Mouse (Mus musculus) hindbrain, postnatal 0 days (tissue): ENCODE data around the gene Chst11. TPM values are rescaled to one million over a fixed set of nuclear protein-coding genes. Genes with fewer than 3 reads are reported as not detected.

Experiments used
- ATAC-seq: fragments of 200-750 bp; cut with Nextera tagmentation; 2 replicates; pipeline ENCODE4 v1.8.0; 2017; ENCODE audit warnings: mild to moderate bottlenecking, moderate TSS enrichment, moderate library complexity
- DNase-seq: peaks from one replicate; pipeline ENCODE4 v3.0.0-alpha.2; 2015; ENCODE audit warnings: low spot score
- H3K27ac ChIP-seq: fragments of 300-500 bp; sonication (generic); 2 replicates; pipeline ENCODE4 v1.5.1; 2014; ENCODE audit warnings: mild to moderate bottlenecking
- H3K27me3 ChIP-seq: fragments of 300-500 bp; sonication (generic); 2 replicates; pipeline ENCODE4 v1.6.1; 2014; ENCODE audit warnings: low read length, mixed read lengths; ENCODE audit not compliant: insufficient read depth
- H3K36me3 ChIP-seq: fragments of 300-500 bp; sonication (generic); 2 replicates; pipeline ENCODE4 v1.6.1; 2014; ENCODE audit warnings: low read length, mixed read lengths; ENCODE audit not compliant: insufficient read depth
- H3K4me1 ChIP-seq: fragments of 300-500 bp; sonication (generic); 2 replicates; pipeline ENCODE4 v1.6.1; 2014; ENCODE audit warnings: antibody characterized with exemption, low read length, mixed read lengths; ENCODE audit not compliant: insufficient read depth
- H3K4me2 ChIP-seq: fragments of 300-500 bp; sonication (generic); 2 replicates; pipeline ENCODE4 v1.6.1; 2014; ENCODE audit warnings: low read depth, mild to moderate bottlenecking, low read length, moderate library complexity, mixed read lengths
- H3K4me3 ChIP-seq: fragments of 300-500 bp; sonication (generic); 2 replicates; pipeline ENCODE4 v1.5.1; 2014; ENCODE audit warnings: low read length
- H3K9ac ChIP-seq: fragments of 300-500 bp; sonication (generic); replicated peaks from 2 replicates; pipeline ENCODE4 v1.6.1; 2014; ENCODE audit warnings: mild to moderate bottlenecking, low read length, moderate library complexity, mixed read lengths
- H3K9me3 ChIP-seq: fragments of 300-500 bp; sonication (generic); 2 replicates; pipeline ENCODE4 v1.6.1; 2016; ENCODE audit warnings: low read length, mixed read lengths
- CTCF ChIP-seq: IDR thresholded peaks from 2 replicates; pipeline ENCODE4 v1.5.1; 2016; ENCODE audit warnings: antibody characterized with exemption, control low read depth, low read depth
- WGBS: fragments of 180-500 bp; shearing (Covaris S2); extraction: QIAGEN DNeasy Blood & Tissue Kit; methylation state at CpG from one replicate; pipeline ENCODE4 v1.1.7; 2014; 5-methylcytosine and 5-hydroxymethylcytosine counted together
- polyA plus RNA-seq: library from polyadenylated mRNA; unstranded; fragments of >200 nt; fragmentation: Nextera tagmentation; extraction: Ambion mirVana; gene quantifications from 2 replicates; pipeline ENCODE4 v1.2.1, GENCODE M21; 2015
- total RNA-seq: library from RNA; depleted of rRNA; stranded (reverse); fragments of >200 nt; gene quantifications from 2 replicates; pipeline ENCODE4 v1.2.3, GENCODE M21; 2014

Gene Chst11
- total and polyA plus RNA-seq, 2 experiments from 2014 or later = 2.9 to 22.3 TPM

- 31% methylated on average over 4 of the region's 4 CpGs for WGBS
- Histone ChIP-seq H3K4me2 (peak overlapping the region; percentile 95), H3K4me1 (0 out of 2 replicates have a peak, but pooled peaks cover 10% of the 10 kb centered on the region)
These were observed 2.1 kb downstream of the Chst11 start for GRCm38 (mm10) chr10:82987394-82987793.

GRCm38 (mm10) chr10:82989418-82990025 is 4.2 kb downstream of the Chst11 start:
- 72% methylated on average over 13 of the region's 13 CpGs for WGBS
- Histone ChIP-seq H3K9me3 (no peaks in the 10 kb centered on the region), H3K4me1 (peaks cover 10% of the 10 kb centered on the region; the same call in 1 of the 2 replicates), H3K4me2 (no peak overlapping the region), H3K9ac (no peak overlapping the region), H3K27me3 (no peaks in the 10 kb centered on the region), H3K36me3 (no peaks in the 10 kb centered on the region), H3K4me3 (no peak overlapping the region), H3K27ac (no peak overlapping the region)
- no peak for TF ChIP-seq CTCF
- DNase-seq (no peak), ATAC-seq (no peak)

More at GRCm38 (mm10) chr10:82987394-82987793, 2.1 kb downstream of the Chst11 start:
- no peak for DNase-seq
- H3K27me3 ChIP-seq = no peaks in the 10 kb centered on the region
- H3K27ac ChIP-seq = no peak overlapping the region
- H3K4me3 ChIP-seq = peak overlapping the region; percentile 87
- 0 out of 2 replicates have a peak overlapping the region, but pooled peaks have one; percentile 10 for H3K9ac ChIP-seq
- H3K36me3 ChIP-seq = no peaks in the 10 kb centered on the region
- no peaks in the 10 kb centered on the region for H3K9me3 ChIP-seq
- ATAC-seq = no peak
- TF ChIP-seq CTCF = no peak

- no peaks in the 10 kb centered on the region for H3K36me3 ChIP-seq
- no peaks in the 10 kb centered on the region for H3K9me3 ChIP-seq
- no peak overlapping the region for H3K9ac ChIP-seq
- peak; percentile 32 for DNase-seq
- H3K27ac ChIP-seq = no peak overlapping the region
- H3K4me2 ChIP-seq = no peak overlapping the region
- peaks cover 10% of the 10 kb centered on the region; the same call in 1 of the 2 replicates for H3K4me1 ChIP-seq
- ATAC-seq = no peak
- 42% methylated on average over 7 of the region's 7 CpGs for WGBS
- TF ChIP-seq CTCF = no peak
- H3K4me3 ChIP-seq = no peak overlapping the region
- no peaks in the 10 kb centered on the region for H3K27me3 ChIP-seq
These were observed 5.6 kb downstream of the Chst11 start for GRCm38 (mm10) chr10:82990918-82991317.

- WGBS = 57% methylated on average over 10 of the region's 10 CpGs
These were observed 6.6 kb downstream of the Chst11 start for GRCm38 (mm10) chr10:82991756-82992519.

GRCm38 (mm10) chr10:82994284-82994683 is 9.0 kb downstream of the Chst11 start:
- Histone ChIP-seq H3K36me3 (no peaks in the 10 kb centered on the region), H3K4me3 (no peak overlapping the region), H3K4me2 (no peak overlapping the region), H3K27ac (no peak overlapping the region), H3K4me1 (peaks cover 5% of the 10 kb centered on the region; the same call in 1 of the 2 replicates), H3K27me3 (no peaks in the 10 kb centered on the region), H3K9ac (no peak overlapping the region), H3K9me3 (no peaks in the 10 kb centered on the region)
- DNase-seq (no peak), ATAC-seq (no peak)
- no peak for TF ChIP-seq CTCF
- 97% methylated on average over 7 of the region's 7 CpGs for WGBS

More at GRCm38 (mm10) chr10:82991756-82992519, 6.6 kb downstream of the Chst11 start:
- no peaks in the 10 kb centered on the region for H3K36me3 ChIP-seq
- no peak overlapping the region for H3K4me2 ChIP-seq
- TF ChIP-seq CTCF = no peak
- DNase-seq (no peak), ATAC-seq (no peak)
- H3K27me3 ChIP-seq = no peaks in the 10 kb centered on the region
- H3K9me3 ChIP-seq = no peaks in the 10 kb centered on the region
- H3K4me3 ChIP-seq = no peak overlapping the region
- no peak overlapping the region for H3K27ac ChIP-seq
- H3K9ac ChIP-seq = no peak overlapping the region
- H3K4me1 ChIP-seq = peaks cover 8% of the 10 kb centered on the region; the same call in 1 of the 2 replicates

GRCm38 (mm10) chr10:82997460-82997859 is 12.2 kb downstream of the Chst11 start:
- TF ChIP-seq CTCF = no peak
- Histone ChIP-seq H3K4me3 (no peak overlapping the region), H3K9me3 (no peaks in the 10 kb centered on the region), H3K36me3 (no peaks in the 10 kb centered on the region), H3K9ac (no peak overlapping the region), H3K4me2 (no peak overlapping the region), H3K27ac (no peak overlapping the region), H3K4me1 (no peaks in the 10 kb centered on the region; the same call in 1 of the 2 replicates), H3K27me3 (no peaks in the 10 kb centered on the region)
- 84% methylated on average over 6 of the region's 6 CpGs for WGBS
- ATAC-seq (no peak), DNase-seq (no peak)
